Mouse (Mus musculus) cerebellum, adult 2 months (tissue): ENCODE data around the gene Mgmt.

Source experiments
- CTCF ChIP-seq: fragments of 200-500 bp; IDR thresholded peaks from 2 replicates; pipeline ENCODE4 v1.5.1; 2011; ENCODE audit warnings: low read depth, mild to moderate bottlenecking, control low read depth, low read length, moderate library complexity, borderline replicate concordance; ENCODE audit not compliant: insufficient read depth
- POLR2A ChIP-seq: fragments of 200-500 bp; IDR thresholded peaks from 2 replicates; pipeline ENCODE4 v1.6.1; 2011; ENCODE audit warnings: low read length, control low read depth, borderline replicate concordance; ENCODE audit not compliant: insufficient read depth

DNA sequence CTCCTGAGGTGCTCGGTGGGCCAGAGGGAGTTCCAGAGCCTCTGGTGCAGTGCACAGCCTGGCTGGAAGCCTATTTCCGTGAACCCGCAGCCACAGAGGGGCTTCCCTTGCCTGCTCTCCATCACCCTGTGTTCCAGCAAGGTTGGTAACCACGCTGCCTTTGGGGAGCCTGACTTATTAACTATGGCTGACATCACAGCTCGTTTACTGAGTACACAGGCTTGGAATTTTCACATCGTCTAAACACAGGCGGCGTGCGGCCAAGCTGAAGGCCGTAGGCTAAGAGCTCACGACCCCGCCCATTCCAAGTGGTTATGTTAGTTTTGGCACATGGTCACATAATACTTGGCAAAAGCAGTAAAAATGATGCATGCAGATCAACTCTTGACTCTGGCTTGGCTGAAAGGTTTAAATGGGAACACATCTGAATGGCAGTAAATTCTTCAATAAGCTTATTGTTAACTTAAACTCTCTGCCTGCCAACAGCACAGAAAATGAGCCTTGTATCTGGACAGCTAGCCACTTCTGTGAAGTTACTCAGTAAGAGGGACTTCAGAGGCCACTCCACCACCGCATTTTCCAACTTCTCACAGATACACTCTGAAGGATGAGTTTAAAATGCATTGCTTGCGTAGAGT is 191.7 kb downstream of the Mgmt start:
- TF ChIP-seq POLR2A (no peak), CTCF (no peak)
